Mouse (Mus musculus) neural tube, embryonic 10.5 days (tissue): ENCODE measurements at regions not wholly inside any gene's neighbourhood (a gene's known extent, or its start where the extent isn't known, plus 50 kb on each side); places are given as distances from the start of the nearest gene placed in this dataset.
A peak's percentile ranks its signal among the peaks of the same experiment; 100 is the strongest.
"Not testable (repeated sequence)": the region's sequence is repeated elsewhere in the genome, so short reads cannot be mapped to it uniquely, and the experiment has no call there.

Experiments
- DNase-seq: peaks from one replicate; pipeline ENCODE4 v3.0.0-alpha.2; 2017; ENCODE audit warnings: low spot score; ENCODE audit errors: extremely low spot score

- DNase-seq: no peak
Observed at GRCm38 (mm10) chr4:45648884-45649577, 116.8 kb upstream of the Shb start.

DNA sequence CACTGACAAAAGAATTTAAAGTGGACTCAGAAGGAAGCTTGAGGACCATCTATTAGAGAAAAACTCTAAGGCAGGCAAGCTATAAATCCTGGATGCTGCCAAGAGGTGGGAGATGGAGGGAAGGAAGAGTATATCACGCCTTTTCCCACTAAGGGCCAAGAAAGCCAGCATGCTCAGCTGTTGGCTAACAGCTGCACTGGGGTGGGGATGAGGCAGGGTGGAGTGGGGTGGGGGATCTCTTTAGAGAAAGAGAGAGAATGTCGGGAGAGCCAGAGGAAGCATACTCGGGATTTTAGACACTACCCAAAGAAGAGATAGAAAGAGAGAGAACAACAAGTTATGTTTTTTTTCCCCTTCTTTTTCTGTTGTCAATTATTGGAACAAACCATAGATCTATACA, 115.2 kb upstream of the Shb start:
- DNase-seq: no peak

GRCm38 (mm10) chr4:45642604-45643003, 110.3 kb upstream of the Shb start:
- no peak for DNase-seq

DNA sequence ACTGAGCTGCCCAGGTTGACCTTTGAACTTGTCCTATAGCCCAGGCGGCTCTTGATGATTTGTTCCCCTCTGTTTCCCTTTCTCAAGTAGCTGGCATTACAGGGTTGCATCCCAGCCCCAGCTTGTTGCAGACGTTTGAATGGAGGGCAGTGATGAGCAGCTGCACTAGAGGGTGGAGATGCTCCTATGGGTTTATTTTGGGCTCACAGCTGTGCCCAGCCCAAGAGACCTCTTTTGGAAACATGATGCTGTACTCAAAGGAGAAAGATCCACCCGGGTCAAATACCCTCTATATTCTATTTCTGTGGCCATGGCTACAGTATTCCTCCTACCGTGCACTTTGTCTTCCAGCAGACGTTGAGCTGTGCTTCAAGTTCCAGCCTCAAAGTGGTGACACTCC, 109.0 kb upstream of the Shb start:
- no peak for DNase-seq

- DNase-seq: no peak
Observed at GRCm38 (mm10) chr4:45640713-45641112, 108.4 kb upstream of the Shb start.

- DNase-seq: no peak
Observed at GRCm38 (mm10) chr4:45639397-45640034, 107.2 kb upstream of the Shb start.

- no peak for DNase-seq
Observed at GRCm38 (mm10) chr4:45638411-45638810, 106.1 kb upstream of the Shb start.

GRCm38 (mm10) chr4:45631276-45632045, 99.2 kb upstream of the Shb start:
- DNase-seq: no peak

DNA sequence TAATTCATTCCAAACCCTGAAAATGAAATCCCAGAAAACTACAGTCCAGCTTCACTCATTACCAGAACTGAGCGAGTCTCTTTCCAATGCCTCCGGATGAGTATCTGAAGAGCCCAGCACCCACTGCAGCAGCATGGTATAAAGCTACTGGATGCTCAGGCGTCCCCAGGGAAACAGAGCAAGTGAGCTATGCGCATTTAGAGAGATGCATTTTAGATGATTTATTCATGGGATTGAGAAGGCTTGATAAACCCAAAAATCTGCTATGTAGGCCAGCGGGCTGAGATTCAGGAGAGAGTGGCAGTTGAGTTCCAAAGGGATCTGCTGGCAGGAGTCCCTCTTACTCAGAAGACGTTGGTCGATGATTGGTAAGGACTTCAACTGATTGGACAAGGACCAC, 93.4 kb upstream of the Shb start:
- DNase-seq: no peak

- no peak for DNase-seq
Observed at GRCm38 (mm10) chr4:45622017-45622416, 89.7 kb upstream of the Shb start.

DNA sequence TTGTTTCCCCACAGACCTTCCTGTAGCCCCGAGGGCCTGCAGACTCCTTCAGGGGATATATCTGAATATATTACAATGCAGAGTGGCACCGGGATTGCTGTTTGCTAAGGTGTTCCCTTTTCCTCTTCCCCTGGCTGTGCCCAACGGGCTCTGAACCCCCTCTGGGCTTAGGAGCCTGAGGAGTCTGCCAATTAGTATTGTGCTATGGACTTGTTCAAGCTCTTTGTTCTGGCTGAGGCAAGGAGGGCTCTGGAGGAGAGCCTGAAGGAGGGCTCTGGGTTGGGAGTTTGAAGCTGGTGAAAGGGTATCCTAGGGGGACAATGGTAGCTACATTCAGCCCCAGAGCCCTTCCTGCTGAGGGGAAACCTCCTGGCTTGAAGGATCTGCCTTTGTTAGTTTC, 84.9 kb upstream of the Shb start:
- DNase-seq: no peak

- not testable (repeated sequence) for DNase-seq
Observed at GRCm38 (mm10) chr4:45613498-45613897, 81.2 kb upstream of the Shb start.

GRCm38 (mm10) chr4:45612132-45612531, 79.9 kb upstream of the Shb start:
- DNase-seq: peak; percentile 35

- no peak for DNase-seq
Observed at GRCm38 (mm10) chr4:45610937-45611336, 78.7 kb upstream of the Shb start.

DNA sequence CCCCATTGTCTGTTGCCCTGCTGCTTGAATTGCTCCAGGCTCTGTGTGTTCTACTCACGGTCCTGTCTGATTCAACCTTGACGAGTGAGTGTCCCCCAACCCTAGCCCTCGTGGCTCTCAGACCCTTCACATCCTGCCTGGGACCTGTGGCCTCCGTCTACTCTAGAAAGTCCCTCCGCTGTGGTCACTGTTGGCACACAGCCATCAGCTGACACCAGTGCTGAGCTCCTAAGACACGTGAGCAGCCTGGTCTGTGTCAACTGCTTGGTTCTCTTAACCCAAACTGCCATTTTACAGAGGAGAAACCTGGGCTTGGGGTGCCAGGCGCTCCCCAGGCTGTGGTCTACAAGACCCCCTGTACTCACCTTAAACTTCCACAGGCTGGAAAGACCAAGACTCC, 74.3 kb upstream of the Shb start:
- no peak for DNase-seq

GRCm38 (mm10) chr4:45605681-45606080, 73.4 kb upstream of the Shb start:
- no peak for DNase-seq

GRCm38 (mm10) chr4:45604271-45604800, 72.1 kb upstream of the Shb start:
- no peak for DNase-seq

DNA sequence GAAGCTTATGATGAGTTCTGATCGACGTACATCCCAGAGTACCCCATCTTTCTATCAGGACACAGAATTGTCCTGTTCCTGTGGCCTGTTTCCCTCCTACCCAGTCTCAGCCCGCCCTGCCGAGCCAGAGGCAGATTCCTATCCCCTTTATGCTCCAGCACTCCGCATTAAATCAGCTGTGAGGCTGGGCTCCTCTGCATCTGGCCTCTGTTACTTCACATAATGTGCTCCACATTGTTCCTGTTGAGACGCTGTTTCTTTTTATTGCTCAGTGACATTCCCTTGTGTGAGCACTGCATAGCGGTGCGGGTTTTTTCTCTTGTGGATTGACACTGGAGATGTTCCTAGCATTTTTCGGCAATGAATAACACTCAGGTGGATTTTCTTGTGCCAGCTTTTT, 68.2 kb upstream of the Shb start:
- DNase-seq: no peak

GRCm38 (mm10) chr4:45593435-45593991, 61.2 kb upstream of the Shb start:
- DNase-seq: no peak

GRCm38 (mm10) chr4:45592766-45593165, 60.5 kb upstream of the Shb start:
- no peak for DNase-seq

- DNase-seq: peak; percentile 45
Observed at GRCm38 (mm10) chr4:45591405-45592315, 59.4 kb upstream of the Shb start.
